8 mouse cellular contexts compared by ENCODE assay signal in genomic region chr5:123228524-123228922, GRCm38 (mm10). TPM values are rescaled to one million over a fixed set of nuclear protein-coding genes. Genes with fewer than 3 reads are reported as not detected.
DNase-seq lines count a peak whose midpoint lies in the region; ATAC-seq and TF ChIP-seq lines count a peak whose summit lies in the region.

No protein-coding gene starts in this region.

- intact Hi-C loops in left cerebral cortex, adult 2 months (cut with DNase I), result no loop called here
- intact Hi-C loops in left cerebral cortex, postnatal 10 days (cut with DNase I), result no loop called here

- peaks cover 4% of the 10 kb centered on the region; the same call in 1 of the 2 replicates for H3K4me1 ChIP-seq in cortical plate, adult 2 months (ENCODE audit: control insufficient read depth, insufficient read depth, low read length)
- peaks cover 11% of the 10 kb centered on the region for H3K4me1 ChIP-seq in intestine, embryonic 14.5 days (replicated peaks; ENCODE audit: control insufficient read depth, insufficient read depth, low read length)

- H3K36me3 ChIP-seq in intestine, embryonic 14.5 days (ENCODE audit: control insufficient read depth, insufficient read depth, low read length), result 0 out of 2 replicates have a peak, but pooled peaks cover 6% of the 10 kb centered on the region
- peaks cover 3% of the 10 kb centered on the region for H3K36me3 ChIP-seq in myocyte (ENCODE audit: control insufficient read depth, insufficient read depth)

- 8% methylated on average over 15 of the region's 15 CpGs for WGBS in intestine, embryonic 14.5 days

- no peak for DNase-seq in left cerebral cortex, adult 2 months (ENCODE audit: extremely low spot score in 1 of 2, low spot score in 2 of 2)
- DNase-seq in left cerebral cortex, adult 11 months (ENCODE audit: low spot score), result no peak
- DNase-seq in intestine, embryonic 14.5 days (ENCODE audit: low spot score), result peak; percentile 55
- DNase-seq in urinary bladder, postnatal 25 days (ENCODE audit: low spot score), result no peak
- DNase-seq in left cerebral cortex, postnatal 10 days (ENCODE audit: extremely low spot score in 1 of 2, low spot score in 2 of 2), result no peak
- DNase-seq in urinary bladder, postnatal 14 days (ENCODE audit: low spot score), result no peak

- H3K4me2 ChIP-seq in intestine, embryonic 14.5 days (ENCODE audit: low read length), result peak overlapping the region; percentile 77
- H3K4me2 ChIP-seq in myocyte (ENCODE audit: low read depth), result peak overlapping the region; percentile 89

- H3ac ChIP-seq in myocyte (ENCODE audit: control insufficient read depth, insufficient read length), result no peak overlapping the region

- peak overlapping the region; percentile 89 for H3K9ac ChIP-seq in intestine, embryonic 14.5 days (ENCODE audit: low read length)

- peak overlapping the region; percentile 78 for H3K27ac ChIP-seq in left cerebral cortex, adult 2 months
- no peak overlapping the region for H3K27ac ChIP-seq in cortical plate, adult 2 months (ENCODE audit: insufficient read depth, low read length)
- H3K27ac ChIP-seq in intestine, embryonic 14.5 days (ENCODE audit: low read depth), result no peak overlapping the region

- no peak for TF ChIP-seq CTCF in left cerebral cortex, adult 2 months (IDR thresholded peaks at IDR 0.05)
- TF ChIP-seq CTCF in cortical plate, adult 2 months (IDR thresholded peaks at IDR 0.05; ENCODE audit: extremely low read depth, insufficient read depth, low read length), result no peak

- H3K4me3 ChIP-seq in left cerebral cortex, adult 2 months, result peak overlapping the region; percentile 98
- H3K4me3 ChIP-seq in cortical plate, adult 2 months (ENCODE audit: insufficient read depth, low read length), result peak overlapping the region; percentile 86
- peak overlapping the region; percentile 87 for H3K4me3 ChIP-seq in intestine, embryonic 14.5 days (ENCODE audit: low read depth, low read length)
- peak overlapping the region; percentile 70 for H3K4me3 ChIP-seq in myocyte

- H3K27me3 ChIP-seq in intestine, embryonic 14.5 days (replicated peaks; ENCODE audit: control insufficient read depth, insufficient read depth, low read length), result no peaks in the 10 kb centered on the region
- H3K27me3 ChIP-seq in myocyte (ENCODE audit: control insufficient read depth, insufficient read depth, insufficient read length), result no peaks in the 10 kb centered on the region

- no peak for ATAC-seq in intestine, embryonic 14.5 days (replicated peaks; ENCODE audit: low FRiP score, low TSS enrichment, low read depth)

- no peaks in the 10 kb centered on the region for H3K9me3 ChIP-seq in intestine, embryonic 14.5 days (ENCODE audit: control insufficient read depth, low read length)

- peaks cover 18% of the 10 kb centered on the region for H3K79me2 ChIP-seq in myocyte (ENCODE audit: control insufficient read depth, insufficient read depth)

- TF ChIP-seq POLR2A in cortical plate, adult 2 months (IDR thresholded peaks at IDR 0.05; ENCODE audit: extremely low read depth, insufficient read depth, low read length), result no peak
- TF ChIP-seq POLR2A in myocyte (IDR thresholded peaks at IDR 0.05; ENCODE audit: insufficient read length, low read depth), result no peak

TF ChIP-seq in myocyte, 11 proteins besides CTCF, POLR2A, EP300 and RAD21:
- no peak for TF ChIP-seq TCF12 (IDR thresholded peaks at IDR 0.05; ENCODE audit: insufficient read depth, poor library complexity, severe bottlenecking)
- TF ChIP-seq REST (IDR thresholded peaks at IDR 0.05; ENCODE audit: insufficient read depth, insufficient read length), result no peak
- no peak for TF ChIP-seq E2F4 (IDR thresholded peaks at IDR 0.05; ENCODE audit: insufficient read depth)
- no peak for TF ChIP-seq TCF3 (IDR thresholded peaks at IDR 0.05; ENCODE audit: insufficient read length, low read depth)
- no peak for TF ChIP-seq USF1 (IDR thresholded peaks at IDR 0.05; ENCODE audit: low read depth)
- no peak for TF ChIP-seq CEBPB (IDR thresholded peaks at IDR 0.05; ENCODE audit: insufficient read depth, poor library complexity, severe bottlenecking)
TF ChIP-seq in myocyte: peak in this region for 0.

RNA-seq across cellular contexts. Expression of gene Wdr66, which starts 23.4 kb away (rescaled TPM):
- total RNA-seq in left cerebral cortex, adult 2 months (2021), result 1 to 10 TPM; 6.0 to 6.2 TPM
- polyA plus RNA-seq in cortical plate, adult 2 months (2012; rRNA removed), result 5.2 and 6.7 TPM in 2 replicates
- polyA plus RNA-seq in intestine, embryonic 14.5 days (2014; fragmentation: Nextera tagmentation; extraction: Ambion mirVana), result 1.1 and 1.8 TPM in 2 replicates
- 0.38 TPM for polyA plus RNA-seq in myocyte (2012; fragmentation: generic; extraction: Trizol)
- total RNA-seq in left cerebral cortex, postnatal 10 days (2021), result 1 to 10 TPM; 6.3 to 7.2 TPM

RNA-seq across cellular contexts. Expression of gene Hpd, which starts 46.0 kb away (rescaled TPM):
- not detected for total RNA-seq in left cerebral cortex, adult 2 months (2021)
- not detected in 2 replicates for polyA plus RNA-seq in cortical plate, adult 2 months (2012; rRNA removed)
- 1.3 and 1.9 TPM in 2 replicates for polyA plus RNA-seq in intestine, embryonic 14.5 days (2014; fragmentation: Nextera tagmentation; extraction: Ambion mirVana)
- not detected for polyA plus RNA-seq in myocyte (2012; fragmentation: generic; extraction: Trizol)
- total RNA-seq in left cerebral cortex, postnatal 10 days (2021), result not detected

RNA-seq across cellular contexts. Expression of gene Psmd9, which starts 59.3 kb away (rescaled TPM):
- 10 to 100 TPM; 23.4 to 24.9 TPM for total RNA-seq in left cerebral cortex, adult 2 months (2021)
- polyA plus RNA-seq in cortical plate, adult 2 months (2012; rRNA removed), result 27.1 and 27.9 TPM in 2 replicates
- polyA plus RNA-seq in intestine, embryonic 14.5 days (2014; fragmentation: Nextera tagmentation; extraction: Ambion mirVana), result 58.6 and 68.4 TPM in 2 replicates
- 30.6 TPM for polyA plus RNA-seq in myocyte (2012; fragmentation: generic; extraction: Trizol)
- 10 to 100 TPM; 37.9 to 38.9 TPM for total RNA-seq in left cerebral cortex, postnatal 10 days (2021)
